ENCODE assay signal across 8 mouse cellular contexts in genomic region chr5:124111077-124111741, GRCm38 (mm10). TPM values are rescaled to one million over a fixed set of nuclear protein-coding genes. Genes with fewer than 3 reads are reported as not detected.
DNase-seq lines count a peak whose midpoint lies in the region; ATAC-seq and TF ChIP-seq lines count a peak whose summit lies in the region.

No protein-coding gene starts in this region.

- H3K27me3 ChIP-seq in heart, embryonic 10.5 days (ENCODE audit: insufficient read depth, poor library complexity, severe bottlenecking), result no peaks in the 10 kb centered on the region
- no peaks in the 10 kb centered on the region for H3K27me3 ChIP-seq in forebrain, embryonic 10.5 days (ENCODE audit: poor library complexity, severe bottlenecking)
- H3K27me3 ChIP-seq in lung, postnatal 0 days (replicated peaks; ENCODE audit: insufficient read depth, low read length), result no peaks in the 10 kb centered on the region

- ATAC-seq in lung, postnatal 0 days, result no peak

- H3K9ac ChIP-seq in lung, postnatal 0 days (replicated peaks; ENCODE audit: low read depth), result peak overlapping the region; percentile 66

- 33% methylated on average over 17 of the region's 17 CpGs for WGBS in heart, embryonic 10.5 days
- WGBS in forebrain, embryonic 10.5 days, result 28% methylated on average over 17 of the region's 17 CpGs
- 19% methylated on average over 17 of the region's 17 CpGs for WGBS in lung, postnatal 0 days

- H3K4me1 ChIP-seq in heart, embryonic 10.5 days, result peaks cover 35% of the 10 kb centered on the region
- peaks cover 33% of the 10 kb centered on the region for H3K4me1 ChIP-seq in forebrain, embryonic 10.5 days
- peaks cover 11% of the 10 kb centered on the region; the same call in 1 of the 2 replicates for H3K4me1 ChIP-seq in lung, postnatal 0 days (ENCODE audit: insufficient read depth, low read depth, low read length)

- no peak; the same call in 1 of the 2 replicates for TF ChIP-seq EP300 in lung, postnatal 0 days (IDR thresholded peaks at IDR 0.05)

- TF ChIP-seq CTCF in brain, embryonic 14.5 days (IDR thresholded peaks at IDR 0.05; ENCODE audit: borderline replicate concordance, extremely low read depth, insufficient read depth, insufficient read length), result peak; percentile 86
- TF ChIP-seq CTCF in lung, postnatal 0 days (IDR thresholded peaks at IDR 0.05), result peak; percentile 84

- peak overlapping the region; percentile 90 for H3K4me2 ChIP-seq in lung, postnatal 0 days (replicated peaks; ENCODE audit: low read depth, low read length)

- H3K36me3 ChIP-seq in heart, embryonic 10.5 days, result peaks cover 14% of the 10 kb centered on the region
- H3K36me3 ChIP-seq in forebrain, embryonic 10.5 days (replicated peaks), result peaks cover 13% of the 10 kb centered on the region
- no peaks in the 10 kb centered on the region; the same call in 1 of the 2 replicates for H3K36me3 ChIP-seq in lung, postnatal 0 days (ENCODE audit: insufficient read depth, low read length)

- H3K27ac ChIP-seq in heart, embryonic 10.5 days, result peak overlapping the region; percentile 97
- peak overlapping the region; percentile 94 for H3K27ac ChIP-seq in forebrain, embryonic 10.5 days
- H3K27ac ChIP-seq in lung, postnatal 0 days (ENCODE audit: low read length), result peak overlapping the region; percentile 87

- peak overlapping the region; percentile 94 for H3K4me3 ChIP-seq in heart, embryonic 10.5 days
- H3K4me3 ChIP-seq in forebrain, embryonic 10.5 days, result peak overlapping the region; percentile 93
- H3K4me3 ChIP-seq in lung, postnatal 0 days (ENCODE audit: low read depth, low read length), result peak overlapping the region; percentile 79

- TF ChIP-seq POLR2A in brain, embryonic 14.5 days (IDR thresholded peaks at IDR 0.05; ENCODE audit: borderline replicate concordance, extremely low read depth, insufficient read depth, insufficient read length, poor library complexity, severe bottlenecking), result no peak

- no peaks in the 10 kb centered on the region for H3K9me3 ChIP-seq in heart, embryonic 10.5 days
- H3K9me3 ChIP-seq in forebrain, embryonic 10.5 days, result no peaks in the 10 kb centered on the region
- H3K9me3 ChIP-seq in lung, postnatal 0 days (ENCODE audit: low read length), result no peaks in the 10 kb centered on the region

- intact Hi-C loops in left cerebral cortex, postnatal 36 days (cut with DNase I), result no loop called here

- DNase-seq in heart, embryonic 10.5 days (ENCODE audit: low spot score), result no peak
- no peak for DNase-seq in heart, adult 11 months
- DNase-seq in brain, embryonic 14.5 days (ENCODE audit: low read depth), result peak; percentile 53
- DNase-seq in forebrain, embryonic 10.5 days (ENCODE audit: extremely low spot score, low spot score), result peak; percentile 55
- DNase-seq in kidney, adult 11 months, result peak; percentile 43
- peak; percentile 39 for DNase-seq in lung, postnatal 0 days (ENCODE audit: low spot score)
- peak; percentile 69 for DNase-seq in retina, postnatal 1 day
- no peak for DNase-seq in left cerebral cortex, postnatal 36 days (ENCODE audit: low spot score in 2 of 2)

RNA-seq across cellular contexts. Expression of gene Ogfod2, which starts 0.9 kb away (rescaled TPM):
- polyA plus RNA-seq in heart, embryonic 10.5 days (2016; fragmentation: Nextera tagmentation; extraction: Ambion mirVana), result 19.6 and 20.1 TPM in 2 replicates
- 38.1 and 47.2 TPM in 2 replicates for polyA plus RNA-seq in brain, embryonic 14.5 days (2012; rRNA removed)
- polyA plus RNA-seq in forebrain, embryonic 10.5 days (2016; fragmentation: Nextera tagmentation; extraction: Ambion mirVana), result 16.8 and 17.8 TPM in 2 replicates
- polyA plus RNA-seq in lung, postnatal 0 days (2015; fragmentation: Nextera tagmentation; extraction: Ambion mirVana), result 27.4 and 29.4 TPM in 2 replicates
- 10 to 100 TPM; 37.3 to 37.8 TPM for total RNA-seq in left cerebral cortex, postnatal 36 days (2021)

RNA-seq across cellular contexts. Expression of gene Arl6ip4, which starts 4.7 kb away (rescaled TPM):
- polyA plus RNA-seq in heart, embryonic 10.5 days (2016; fragmentation: Nextera tagmentation; extraction: Ambion mirVana), result 86.9 and 116 TPM in 2 replicates
- 64.5 and 67.8 TPM in 2 replicates for polyA plus RNA-seq in brain, embryonic 14.5 days (2012; rRNA removed)
- 136 and 140 TPM in 2 replicates for polyA plus RNA-seq in forebrain, embryonic 10.5 days (2016; fragmentation: Nextera tagmentation; extraction: Ambion mirVana)
- 92.2 and 99.7 TPM in 2 replicates for polyA plus RNA-seq in lung, postnatal 0 days (2015; fragmentation: Nextera tagmentation; extraction: Ambion mirVana)
- total RNA-seq in left cerebral cortex, postnatal 36 days (2021), result 10 to 100 TPM; 50.3 to 62.4 TPM

RNA-seq across cellular contexts. Expression of gene Abcb9, which starts 15.6 kb away (rescaled TPM):
- polyA plus RNA-seq in heart, embryonic 10.5 days (2016; fragmentation: Nextera tagmentation; extraction: Ambion mirVana), result 0.89 and 2.4 TPM in 2 replicates
- 6.5 and 9.6 TPM in 2 replicates for polyA plus RNA-seq in brain, embryonic 14.5 days (2012; rRNA removed)
- 0.52 and 0.65 TPM in 2 replicates for polyA plus RNA-seq in forebrain, embryonic 10.5 days (2016; fragmentation: Nextera tagmentation; extraction: Ambion mirVana)
- polyA plus RNA-seq in lung, postnatal 0 days (2015; fragmentation: Nextera tagmentation; extraction: Ambion mirVana), result 2.6 and 3.1 TPM in 2 replicates
- total RNA-seq in left cerebral cortex, postnatal 36 days (2021), result 10 to 100 TPM; 55.9 to 57.5 TPM

Comparison
In these comparisons a context has a peak if more than half of its experiments do, and no peak if none do; other contexts are left out.
1. DNase-seq: peak in brain, embryonic 14.5 days (single experiment), forebrain, embryonic 10.5 days (single experiment), kidney, adult 11 months (single experiment), lung, postnatal 0 days (single experiment) and retina, postnatal 1 day (single experiment); none in heart, embryonic 10.5 days (single experiment), heart, adult 11 months (single experiment) and left cerebral cortex, postnatal 36 days (0 of 2).
2. Peak in every context shown above with its lines, with median percentiles within 50 percentile points of each other: H3K27ac ChIP-seq and H3K4me3 ChIP-seq.